Mouse (Mus musculus) small intestine, adult 2 months (tissue): ENCODE measurements around the gene Slc9a5.
A peak's percentile ranks its signal among the peaks of the same experiment; 100 is the strongest.

Experiments
- CTCF ChIP-seq: fragments of 200-500 bp; IDR thresholded peaks from 2 replicates; pipeline ENCODE4 v1.5.1; 2012; ENCODE audit warnings: low read depth, mild to moderate bottlenecking, control low read depth, inconsistent platforms, low read length, moderate library complexity, mixed read lengths; ENCODE audit not compliant: insufficient replicate concordance, insufficient read length; ENCODE audit errors: extremely low read depth
- POLR2A ChIP-seq: fragments of 200-500 bp; IDR thresholded peaks from 2 replicates; pipeline ENCODE4 v1.6.1; 2012; ENCODE audit warnings: low read depth, mild to moderate bottlenecking, control low read depth, inconsistent platforms, low read length, moderate library complexity

DNA sequence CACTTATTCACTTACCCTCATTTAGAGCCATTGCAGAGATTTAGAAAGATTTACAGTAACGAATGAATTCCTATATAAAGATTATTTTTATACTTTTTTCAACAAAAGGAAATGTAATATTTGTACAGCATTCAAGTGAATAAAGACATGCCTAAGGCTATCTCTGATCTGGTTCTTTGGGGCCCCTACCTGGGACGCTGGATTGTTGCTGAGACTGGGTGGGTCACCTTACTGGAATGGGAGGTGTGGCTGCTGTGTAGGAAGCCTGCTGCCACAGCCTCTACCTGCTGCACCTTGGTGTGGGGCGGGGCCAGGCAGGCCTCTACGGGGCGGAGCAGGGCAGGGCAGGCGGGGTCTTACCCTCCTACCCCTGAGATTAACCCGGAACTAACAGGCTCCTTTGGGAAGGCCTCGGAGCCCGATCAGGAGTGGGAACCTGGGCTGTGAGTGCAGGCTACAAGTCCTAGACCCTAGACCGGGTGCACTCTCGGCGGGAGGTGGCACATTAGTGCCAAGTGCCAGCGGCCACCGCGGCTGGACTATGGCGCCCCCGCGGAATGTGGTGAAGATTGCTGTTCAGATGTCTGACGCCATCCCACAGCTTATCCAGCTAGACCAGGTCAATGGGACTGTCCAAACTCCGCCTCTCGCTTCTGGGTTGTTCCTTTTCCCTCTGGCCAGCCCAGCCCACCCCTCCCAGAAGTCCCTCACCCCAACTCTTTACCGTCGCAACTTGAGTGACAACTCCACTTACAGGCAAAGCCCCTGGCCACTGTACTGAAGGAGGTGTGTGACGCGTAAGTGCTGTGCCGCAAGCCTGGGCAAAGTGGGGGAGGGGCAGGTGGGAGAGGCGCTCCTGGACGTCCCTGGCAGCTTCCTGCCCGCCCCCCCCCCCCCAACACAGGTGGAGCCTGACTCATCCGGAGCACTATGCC is 43.2 kb upstream of the Slc9a5 start, which contains the start of gene Elmo3:
- TF ChIP-seq POLR2A: peak; percentile 72; the same call in 1 of the 2 replicates
- TF ChIP-seq CTCF: no peak
